Mouse (Mus musculus) forebrain, postnatal 0 days (tissue): ENCODE data around the gene Nrip3. TPM values are rescaled to one million over a fixed set of nuclear protein-coding genes. Genes with fewer than 3 reads are reported as not detected.

Source experiments
- ATAC-seq: fragments of 200-750 bp; cut with Nextera tagmentation; 2 replicates; pipeline ENCODE4 v1.8.0; 2017; ENCODE audit warnings: mild to moderate bottlenecking, moderate library complexity
- DNase-seq: peaks from one replicate; pipeline ENCODE4 v3.0.0-alpha.2; 2015
- H3K27ac ChIP-seq: fragments of 300-500 bp; sonication (generic); 2 replicates; pipeline ENCODE4 v1.5.1; 2014; ENCODE audit warnings: low read depth, mild to moderate bottlenecking, antibody characterized with exemption, low read length, moderate library complexity, mixed read lengths
- H3K27me3 ChIP-seq: fragments of 300-500 bp; sonication (generic); 2 replicates; pipeline ENCODE4 v1.6.1; 2014; ENCODE audit warnings: mild to moderate bottlenecking, low read length, mixed read lengths; ENCODE audit not compliant: insufficient read depth
- H3K36me3 ChIP-seq: fragments of 300-500 bp; sonication (generic); 2 replicates; pipeline ENCODE4 v1.6.1; 2014; ENCODE audit warnings: mild to moderate bottlenecking, moderate library complexity; ENCODE audit not compliant: insufficient read depth
- H3K4me1 ChIP-seq: fragments of 300-500 bp; sonication (generic); 2 replicates; pipeline ENCODE4 v1.6.1; 2014; ENCODE audit warnings: antibody characterized with exemption; ENCODE audit not compliant: insufficient read depth
- H3K4me2 ChIP-seq: fragments of 300-500 bp; sonication (generic); 2 replicates; pipeline ENCODE4 v1.6.1; 2014; ENCODE audit warnings: low read depth, mild to moderate bottlenecking, moderate library complexity
- H3K4me3 ChIP-seq: fragments of 300-500 bp; sonication (generic); 2 replicates; pipeline ENCODE4 v1.5.1; 2014; ENCODE audit warnings: low read depth, low read length, mixed read lengths
- H3K9ac ChIP-seq: fragments of 300-500 bp; sonication (generic); 2 replicates; pipeline ENCODE4 v1.6.1; 2014; ENCODE audit warnings: mild to moderate bottlenecking
- H3K9me3 ChIP-seq: fragments of 300-500 bp; sonication (generic); 2 replicates; pipeline ENCODE4 v1.6.1; 2016; ENCODE audit warnings: low read length
- CTCF ChIP-seq: sonication (generic); IDR thresholded peaks from 2 replicates; pipeline ENCODE4 v1.5.1; 2016; ENCODE audit warnings: antibody characterized with exemption, control low read depth, low read depth
- WGBS: fragments of 180-500 bp; shearing (Covaris S2); extraction: QIAGEN DNeasy Blood & Tissue Kit; methylation state at CpG from one replicate; pipeline ENCODE4 v1.1.7; 2014; 5-methylcytosine and 5-hydroxymethylcytosine counted together
- polyA plus RNA-seq: library from polyadenylated mRNA; unstranded; fragments of >200 nt; fragmentation: Nextera tagmentation; extraction: Ambion mirVana; gene quantifications from 2 replicates; pipeline ENCODE4 v1.2.1, GENCODE M21; 2015
- total RNA-seq: library from RNA; depleted of rRNA; stranded (reverse); fragments of >200 nt; gene quantifications from 2 replicates; pipeline ENCODE4 v1.2.3, GENCODE M21; 2014; rRNA removed

Gene Nrip3
- total and polyA plus RNA-seq, 2 experiments from 2014 or later, result 21.9 to 43.4 TPM

- Histone ChIP-seq H3K9me3 (no peaks in the 10 kb centered on the region), H3K4me2 (no peak overlapping the region), H3K27ac (no peak overlapping the region), H3K4me1 (no peaks in the 10 kb centered on the region), H3K9ac (no peak overlapping the region), H3K36me3 (0 out of 2 replicates have a peak, but pooled peaks cover 17% of the 10 kb centered on the region), H3K4me3 (no peak overlapping the region), H3K27me3 (no peaks in the 10 kb centered on the region)
- DNase-seq, result no peak
- WGBS, result 92% methylated on average over 7 of the region's 7 CpGs
- no peak for TF ChIP-seq CTCF
- no peak for ATAC-seq
These were observed 69.6 kb downstream of the Nrip3 start for GRCm38 (mm10) chr7:109712198-109712597.

- Histone ChIP-seq H3K4me1 (no peaks in the 10 kb centered on the region), H3K4me3 (no peak overlapping the region), H3K4me2 (no peak overlapping the region), H3K36me3 (0 out of 2 replicates have a peak, but pooled peaks cover 17% of the 10 kb centered on the region), H3K27ac (no peak overlapping the region), H3K9ac (no peak overlapping the region), H3K9me3 (no peaks in the 10 kb centered on the region), H3K27me3 (no peaks in the 10 kb centered on the region)
- WGBS, result 94% methylated on average over 1 of the region's 1 CpGs
- ATAC-seq, result no peak
- DNase-seq, result no peak
- no peak for TF ChIP-seq CTCF
These were observed 71.8 kb downstream of the Nrip3 start for GRCm38 (mm10) chr7:109710069-109710468.

GRCm38 (mm10) chr7:109708961-109709382 lies 72.9 kb downstream of the Nrip3 start:
- no peak for DNase-seq
- 70% methylated on average over 3 of the region's 3 CpGs for WGBS

More at GRCm38 (mm10) chr7:109708961-109709382, 72.9 kb downstream of the Nrip3 start:
- no peak overlapping the region for H3K4me3 ChIP-seq
- H3K9me3 ChIP-seq, result no peaks in the 10 kb centered on the region
- H3K27ac ChIP-seq, result no peak overlapping the region
- no peaks in the 10 kb centered on the region for H3K4me1 ChIP-seq
- H3K36me3 ChIP-seq, result 0 out of 2 replicates have a peak, but pooled peaks cover 17% of the 10 kb centered on the region
- no peak overlapping the region for H3K9ac ChIP-seq
- H3K4me2 ChIP-seq, result no peak overlapping the region
- TF ChIP-seq CTCF, result no peak
- H3K27me3 ChIP-seq, result no peaks in the 10 kb centered on the region
- no peak for ATAC-seq

Other genes starting within 250 kb of the Nrip3 start
- gene St5, start 78.4 kb downstream of the Nrip3 start, total RNA-seq, result 8.5 and 18.0 TPM in 2 replicates
- gene St5, start 78.4 kb downstream of the Nrip3 start, polyA plus RNA-seq, result 11.6 and 12.3 TPM in 2 replicates
- gene Akip1, start 78.3 kb downstream of the Nrip3 start, total RNA-seq, result 7.8 and 15.5 TPM in 2 replicates
- gene Akip1, start 78.3 kb downstream of the Nrip3 start, polyA plus RNA-seq, result 14.3 and 17.5 TPM in 2 replicates
- 0.33 and 0.46 TPM in 2 replicates for gene BC051019, start 58.2 kb downstream of the Nrip3 start, total RNA-seq
- 1.1 and 1.4 TPM in 2 replicates for gene BC051019, start 58.2 kb downstream of the Nrip3 start, polyA plus RNA-seq
- not detected in 2 replicates for gene Ascl3, start 50.3 kb downstream of the Nrip3 start, total RNA-seq
- gene Ascl3, start 50.3 kb downstream of the Nrip3 start, polyA plus RNA-seq, result 0.29 TPM in 1 of 2 replicates, not detected in the other
- 109 and 139 TPM in 2 replicates for gene Tmem9b, start 29.1 kb downstream of the Nrip3 start, total RNA-seq
- 157 and 178 TPM in 2 replicates for gene Tmem9b, start 29.1 kb downstream of the Nrip3 start, polyA plus RNA-seq
- 1.8 TPM in 2 replicates for gene Scube2, start 83.7 kb upstream of the Nrip3 start, total RNA-seq
- gene Scube2, start 83.7 kb upstream of the Nrip3 start, polyA plus RNA-seq, result 0.78 and 1.6 TPM in 2 replicates
- gene Dennd5a, start 178.4 kb upstream of the Nrip3 start, total RNA-seq, result 144 and 156 TPM in 2 replicates
- 24.0 and 28.0 TPM in 2 replicates for gene Dennd5a, start 178.4 kb upstream of the Nrip3 start, polyA plus RNA-seq
- 48.6 and 63.2 TPM in 2 replicates for gene Tmem41b, start 204.9 kb upstream of the Nrip3 start, total RNA-seq
- gene Tmem41b, start 204.9 kb upstream of the Nrip3 start, polyA plus RNA-seq, result 38.6 and 46.4 TPM in 2 replicates
- gene Ipo7, start 236.2 kb upstream of the Nrip3 start, total RNA-seq, result 88.0 and 97.9 TPM in 2 replicates
- 21.7 and 26.5 TPM in 2 replicates for gene Ipo7, start 236.2 kb upstream of the Nrip3 start, polyA plus RNA-seq